Mouse (Mus musculus) intestine, postnatal 0 days (tissue): ENCODE measurements around the gene Pik3r1. TPM values are rescaled to one million over a fixed set of nuclear protein-coding genes. Genes with fewer than 3 reads are reported as not detected.
A peak's percentile ranks its signal among the peaks of the same experiment; 100 is the strongest.

Experiments used
- ATAC-seq: fragments of 200-750 bp; cut with Nextera tagmentation; 2 replicates; pipeline ENCODE4 v1.8.0; 2017; ENCODE audit warnings: mild to moderate bottlenecking, moderate TSS enrichment, moderate library complexity
- H3K27ac ChIP-seq: fragments of 300-500 bp; sonication (generic); 2 replicates; pipeline ENCODE4 v1.5.1; 2014; ENCODE audit warnings: mild to moderate bottlenecking, low read depth, low read length, moderate library complexity
- H3K27me3 ChIP-seq: fragments of 300-500 bp; sonication (generic); replicated peaks from 2 replicates; pipeline ENCODE4 v1.6.1; 2014; ENCODE audit warnings: low read length, mixed read lengths; ENCODE audit not compliant: control insufficient read depth, insufficient read depth
- H3K36me3 ChIP-seq: fragments of 300-500 bp; sonication (generic); 2 replicates; pipeline ENCODE4 v1.6.1; 2014; ENCODE audit warnings: mild to moderate bottlenecking, moderate library complexity; ENCODE audit not compliant: control insufficient read depth, insufficient read depth
- H3K4me1 ChIP-seq: fragments of 300-500 bp; sonication (generic); replicated peaks from 2 replicates; pipeline ENCODE4 v1.6.1; 2014; ENCODE audit warnings: antibody characterized with exemption, low read length, mixed read lengths; ENCODE audit not compliant: control insufficient read depth, insufficient read depth
- H3K4me2 ChIP-seq: fragments of 300-500 bp; sonication (generic); replicated peaks from 2 replicates; pipeline ENCODE4 v1.6.1; 2014; ENCODE audit warnings: low read depth, mild to moderate bottlenecking, moderate library complexity
- H3K4me3 ChIP-seq: fragments of 300-500 bp; sonication (generic); 2 replicates; pipeline ENCODE4 v1.5.1; 2014; ENCODE audit warnings: low read depth, low read length
- H3K9ac ChIP-seq: fragments of 300-500 bp; sonication (generic); 2 replicates; pipeline ENCODE4 v1.6.1; 2014; ENCODE audit warnings: mild to moderate bottlenecking, low read depth, low read length
- H3K9me3 ChIP-seq: fragments of 300-500 bp; sonication (generic); 2 replicates; pipeline ENCODE4 v1.6.1; 2016; ENCODE audit warnings: mixed run types; ENCODE audit not compliant: control insufficient read depth
- CTCF ChIP-seq: sonication (generic); IDR thresholded peaks from 2 replicates; pipeline ENCODE4 v1.5.1; 2016; ENCODE audit warnings: low read depth, mild to moderate bottlenecking, control low read depth, antibody characterized with exemption, moderate library complexity
- WGBS: fragments of 180-500 bp; shearing (Covaris S2); extraction: QIAGEN DNeasy Blood & Tissue Kit; methylation state at CpG from one replicate; pipeline ENCODE4 v1.1.7; 2014; 5-methylcytosine and 5-hydroxymethylcytosine counted together
- polyA plus RNA-seq: library from polyadenylated mRNA; unstranded; fragments of >200 nt; fragmentation: Nextera tagmentation; extraction: Ambion mirVana; gene quantifications from 2 replicates; pipeline ENCODE4 v1.2.1, GENCODE M21; 2015

The Pik3r1 gene
- polyA plus RNA-seq, 1 experiment from 2014 or later, result 14.7 TPM

DNA sequence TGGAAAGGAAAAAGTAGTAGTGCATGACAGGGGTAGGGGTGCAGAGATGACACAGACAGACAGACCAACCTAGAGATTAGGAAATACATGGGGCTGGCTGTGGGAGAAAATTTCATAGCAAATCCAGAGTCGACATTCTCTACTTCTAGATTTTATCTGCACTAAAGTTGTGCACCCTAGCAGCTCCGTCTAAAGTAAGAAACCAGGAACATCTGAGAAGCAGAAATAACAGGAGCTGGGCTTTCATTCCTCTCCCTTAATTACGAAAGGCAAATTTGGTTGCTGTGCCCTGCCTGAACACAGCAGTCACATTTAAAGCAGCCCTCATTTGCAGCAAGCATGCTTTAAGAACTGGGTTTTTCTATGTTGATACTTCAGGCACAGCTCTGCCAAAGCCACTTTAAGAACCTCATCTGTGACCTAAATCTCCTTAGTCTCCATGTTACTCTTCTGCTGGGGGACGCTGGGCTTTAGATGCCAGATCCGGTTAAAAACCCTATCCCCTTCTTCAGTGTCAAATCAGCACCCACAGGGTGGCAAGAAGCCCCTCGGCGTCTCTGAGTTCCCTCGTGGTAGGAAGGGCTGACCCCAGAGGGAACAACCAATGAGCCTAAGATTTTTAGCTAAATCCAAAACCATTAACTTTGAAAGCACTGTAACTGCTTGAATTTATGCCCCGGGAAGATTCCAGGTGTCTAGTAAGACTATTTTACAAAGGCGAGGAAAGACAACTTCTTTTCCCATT is 76.9 kb downstream of the Pik3r1 start:
- 69% methylated on average over 10 of the region's 10 CpGs for WGBS
- ATAC-seq, result no peak
- TF ChIP-seq CTCF, result no peak
- H3K4me1 ChIP-seq, result peaks cover 8% of the 10 kb centered on the region; the same call in 1 of the 2 replicates
- H3K9ac ChIP-seq, result no peak overlapping the region
- no peaks in the 10 kb centered on the region for H3K27me3 ChIP-seq
- H3K9me3 ChIP-seq, result no peaks in the 10 kb centered on the region
- peak overlapping the region; percentile 5; the same call in 1 of the 2 replicates for H3K4me3 ChIP-seq
- 0 out of 2 replicates have a peak overlapping the region, but pooled peaks have one; percentile 4 for H3K4me2 ChIP-seq
- peaks cover 27% of the 10 kb centered on the region for H3K36me3 ChIP-seq
- H3K27ac ChIP-seq, result no peak overlapping the region

GRCm38 (mm10) chr13:101690167-101690566 is 77.8 kb downstream of the Pik3r1 start:
- TF ChIP-seq CTCF, result no peak
- Histone ChIP-seq H3K36me3 (peaks cover 36% of the 10 kb centered on the region), H3K9me3 (no peaks in the 10 kb centered on the region), H3K27me3 (no peaks in the 10 kb centered on the region), H3K4me3 (no peak overlapping the region), H3K4me2 (peak overlapping the region; percentile 10; the same call in 1 of the 2 replicates), H3K9ac (no peak overlapping the region), H3K27ac (no peak overlapping the region), H3K4me1 (peaks cover 5% of the 10 kb centered on the region; the same call in 1 of the 2 replicates)
- no peak for ATAC-seq
- WGBS, result 60% methylated on average over 6 of the region's 6 CpGs

- ATAC-seq, result no peak
- WGBS, result 92% methylated on average over 13 of the region's 13 CpGs
- Histone ChIP-seq H3K4me1 (no peaks in the 10 kb centered on the region), H3K27ac (no peak overlapping the region), H3K9ac (no peak overlapping the region), H3K36me3 (peaks cover 59% of the 10 kb centered on the region), H3K27me3 (no peaks in the 10 kb centered on the region), H3K4me3 (no peak overlapping the region), H3K4me2 (no peak overlapping the region), H3K9me3 (no peaks in the 10 kb centered on the region)
- TF ChIP-seq CTCF, result no peak
Observed at GRCm38 (mm10) chr13:101686256-101686655, 81.8 kb downstream of the Pik3r1 start.

- Histone ChIP-seq H3K27ac (no peak overlapping the region), H3K9ac (no peak overlapping the region), H3K4me2 (no peak overlapping the region), H3K36me3 (peaks cover 53% of the 10 kb centered on the region), H3K9me3 (no peaks in the 10 kb centered on the region), H3K4me1 (no peaks in the 10 kb centered on the region), H3K4me3 (no peak overlapping the region), H3K27me3 (no peaks in the 10 kb centered on the region)
- ATAC-seq, result no peak
- WGBS, result 91% methylated on average over 14 of the region's 14 CpGs
- TF ChIP-seq CTCF, result no peak
Observed at GRCm38 (mm10) chr13:101684706-101685105, 83.3 kb downstream of the Pik3r1 start.

- ATAC-seq, result no peak
- H3K4me3 ChIP-seq, result no peak overlapping the region
- no peaks in the 10 kb centered on the region for H3K9me3 ChIP-seq
- H3K27ac ChIP-seq, result no peak overlapping the region
- H3K27me3 ChIP-seq, result no peaks in the 10 kb centered on the region
- TF ChIP-seq CTCF, result no peak
- H3K4me1 ChIP-seq, result no peaks in the 10 kb centered on the region
- WGBS, result 69% methylated on average over 4 of the region's 4 CpGs
- no peak overlapping the region for H3K9ac ChIP-seq
- H3K4me2 ChIP-seq, result no peak overlapping the region
- peaks cover 43% of the 10 kb centered on the region for H3K36me3 ChIP-seq
Observed at GRCm38 (mm10) chr13:101682378-101682777, 85.6 kb downstream of the Pik3r1 start.

DNA sequence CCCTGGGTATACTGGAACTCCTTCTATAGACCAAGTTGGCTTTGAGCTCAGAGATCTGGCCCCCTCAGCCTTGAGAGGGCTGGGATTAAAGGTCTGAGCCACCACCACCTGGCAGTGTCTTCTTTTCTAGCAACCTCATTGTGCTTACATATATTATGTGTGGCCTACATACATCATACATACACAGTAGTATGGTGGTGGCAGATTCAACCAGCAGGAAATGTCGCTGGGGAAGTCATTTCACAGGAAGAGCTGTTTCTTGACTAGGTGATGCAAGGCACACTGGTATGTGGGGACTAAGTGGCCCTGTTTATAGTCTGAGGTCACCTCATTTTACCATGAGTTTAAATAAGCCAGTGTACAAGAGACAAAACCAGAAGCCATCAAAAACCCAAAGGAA is 87.9 kb downstream of the Pik3r1 start:
- ATAC-seq, result 0 out of 2 replicates have a peak, but pooled peaks have one; percentile 36
- Histone ChIP-seq H3K36me3 (peaks cover 22% of the 10 kb centered on the region), H3K4me3 (no peak overlapping the region), H3K27ac (no peak overlapping the region), H3K27me3 (no peaks in the 10 kb centered on the region), H3K9ac (no peak overlapping the region), H3K4me2 (no peak overlapping the region), H3K4me1 (no peaks in the 10 kb centered on the region), H3K9me3 (no peaks in the 10 kb centered on the region)
- 87% methylated on average over 1 of the region's 1 CpGs for WGBS
- TF ChIP-seq CTCF, result no peak
